Mouse (Mus musculus): ENCODE results near the gene Cd300lg.

DNA sequence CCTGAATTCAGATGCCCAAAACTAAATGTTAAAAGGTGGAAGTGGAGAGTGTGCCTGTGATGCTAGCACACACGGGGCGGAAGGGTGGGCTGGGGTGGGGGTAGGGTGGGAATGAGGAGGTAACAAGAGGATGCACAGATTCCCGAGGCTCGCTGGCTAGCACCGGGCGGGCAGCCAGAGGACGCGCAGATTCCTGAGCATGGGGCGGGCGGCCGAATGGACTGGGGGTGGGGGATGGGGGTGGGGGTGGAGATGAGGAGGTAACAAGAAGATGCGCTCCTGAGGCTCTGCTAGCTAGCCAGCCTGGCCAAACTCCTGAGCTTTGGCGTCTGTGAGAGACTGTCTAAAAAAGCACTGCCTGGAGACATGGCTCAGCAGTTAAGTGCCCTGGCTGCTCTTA, 29.1 kb downstream of the Cd300lg start:
- TF ChIP-seq E2F4 (IDR thresholded peaks at IDR 0.05; ENCODE audit: insufficient replicate concordance, low read depth, low read length) (no peak), POLR2A (IDR thresholded peaks at IDR 0.05; ENCODE audit: low read depth, low read length) (no peak), GABPA (IDR thresholded peaks at IDR 0.05; ENCODE audit: insufficient replicate concordance, low read depth, low read length) (no peak), CTCF (conservative IDR thresholded peaks at IDR 0.05 in 1 of 2, IDR thresholded peaks at IDR 0.05 in 1 of 2; ENCODE audit: low read depth in 2 of 2, low read length in 2 of 2) (no peak), MEF2A (IDR thresholded peaks at IDR 0.05; ENCODE audit: borderline replicate concordance, low read depth, low read length) (no peak), EP300 (IDR thresholded peaks at IDR 0.05; ENCODE audit: low read length) (no peak), MAZ (IDR thresholded peaks at IDR 0.05; ENCODE audit: low read depth, low read length) (no peak), ELF1 (IDR thresholded peaks at IDR 0.05; ENCODE audit: low read depth, low read length) (no peak), MXI1 (IDR thresholded peaks at IDR 0.05; ENCODE audit: low read depth, low read length) (no peak), USF2 (conservative IDR thresholded peaks at IDR 0.05; ENCODE audit: low read depth, low read length) (no peak)
